Mouse (Mus musculus) E14TG2a.4 (cell line): ENCODE results near the gene Phlda1.

ENCODE experiments used
- CTCF ChIP-seq: conservative IDR thresholded peaks from 2 replicates; pipeline ENCODE4 v1.5.1; 2014; ENCODE audit warnings: low read length
- NANOG ChIP-seq: IDR thresholded peaks from 2 replicates; pipeline ENCODE4 v1.6.1; 2014; ENCODE audit warnings: borderline replicate concordance, low read length, mixed read lengths
- POU5F1 ChIP-seq: IDR thresholded peaks from 2 replicates; pipeline ENCODE4 v1.6.1; 2014; ENCODE audit warnings: low read length, borderline replicate concordance

DNA sequence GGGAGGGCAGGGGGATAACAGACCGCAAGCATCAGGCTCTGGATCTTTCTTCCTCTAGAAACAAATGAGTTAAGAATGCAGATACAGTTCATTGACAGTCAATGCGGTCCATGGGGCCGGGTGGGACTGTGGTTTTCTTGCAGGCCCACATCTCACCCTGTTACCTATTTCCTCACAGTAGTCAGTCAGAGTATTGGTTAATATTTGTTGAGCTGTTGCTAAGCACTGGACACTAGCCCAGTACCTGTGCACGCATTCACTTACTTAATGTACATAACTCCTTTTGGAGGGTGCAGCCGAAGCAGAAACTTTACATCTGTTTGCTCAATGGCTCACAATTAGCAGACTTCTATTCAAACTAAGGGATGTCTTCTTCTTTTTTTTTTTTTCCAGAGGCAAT, 52.1 kb downstream of the Phlda1 start:
- TF ChIP-seq CTCF: no peak
- TF ChIP-seq NANOG: no peak
- TF ChIP-seq POU5F1: no peak
